Mouse (Mus musculus): Measurements from ENCODE around the gene Pts. TPM values are rescaled to one million over a fixed set of nuclear protein-coding genes. Genes with fewer than 3 reads are reported as not detected.
A peak's percentile ranks its signal among the peaks of the same experiment; 100 is the strongest.

Gene Pts
- polyA plus RNA-seq, 2 experiments, result 64.2 to 64.3 TPM

- H3K9ac ChIP-seq (ENCODE audit: low read depth, low read length, severe bottlenecking), result no peak overlapping the region
- H3K4me2 ChIP-seq (replicated peaks; ENCODE audit: low read depth, low read length, severe bottlenecking), result no peak overlapping the region
- ATAC-seq (ENCODE audit: low FRiP score, low read depth), result no peak
- H3K9me3 ChIP-seq (ENCODE audit: control insufficient read depth, low read length), result no peaks in the 10 kb centered on the region
- H3K27me3 ChIP-seq (ENCODE audit: control insufficient read depth, insufficient read depth, low read length), result no peaks in the 10 kb centered on the region
- no peak for TF ChIP-seq POLR2A (IDR thresholded peaks at IDR 0.05; ENCODE audit: borderline replicate concordance, extremely low read depth, insufficient read depth, insufficient read length)
- WGBS, result 71% methylated on average over 7 of the region's 7 CpGs
- H3K27ac ChIP-seq (replicated peaks; ENCODE audit: low read depth, low read length), result no peak overlapping the region
- no peaks in the 10 kb centered on the region for H3K4me1 ChIP-seq (ENCODE audit: control insufficient read depth, insufficient read depth, low read length)
- H3K4me3 ChIP-seq (replicated peaks; ENCODE audit: low read length), result no peak overlapping the region
- H3K36me3 ChIP-seq (ENCODE audit: control insufficient read depth, insufficient read depth, low read length), result no peaks in the 10 kb centered on the region
- no peak for DNase-seq (ENCODE audit: low spot score)
These were observed 36.6 kb upstream of the Pts start for GRCm38 (mm10) chr9:50565173-50565572.

- no peaks in the 10 kb centered on the region for H3K4me1 ChIP-seq (ENCODE audit: control insufficient read depth, insufficient read depth, low read length)
- ATAC-seq (ENCODE audit: low FRiP score, low read depth) (no peak), DNase-seq (ENCODE audit: low spot score) (no peak)
- TF ChIP-seq POLR2A (IDR thresholded peaks at IDR 0.05; ENCODE audit: borderline replicate concordance, extremely low read depth, insufficient read depth, insufficient read length), result no peak
- no peak overlapping the region for H3K27ac ChIP-seq (replicated peaks; ENCODE audit: low read depth, low read length)
- no peak overlapping the region for H3K9ac ChIP-seq (ENCODE audit: low read depth, low read length, severe bottlenecking)
- no peaks in the 10 kb centered on the region for H3K27me3 ChIP-seq (ENCODE audit: control insufficient read depth, insufficient read depth, low read length)
- H3K9me3 ChIP-seq (ENCODE audit: control insufficient read depth, low read length), result no peaks in the 10 kb centered on the region
- H3K4me2 ChIP-seq (replicated peaks; ENCODE audit: low read depth, low read length, severe bottlenecking), result no peak overlapping the region
- H3K36me3 ChIP-seq (ENCODE audit: control insufficient read depth, insufficient read depth, low read length), result no peaks in the 10 kb centered on the region
- WGBS, result 54% methylated on average over 2 of the region's 2 CpGs
- H3K4me3 ChIP-seq (replicated peaks; ENCODE audit: low read length), result no peak overlapping the region
These were observed 33.4 kb upstream of the Pts start for GRCm38 (mm10) chr9:50561918-50562360.

- Histone ChIP-seq H3K4me2 (replicated peaks; ENCODE audit: low read depth, low read length, severe bottlenecking) (no peak within 1 kb of the TSS), H3K27ac (replicated peaks; ENCODE audit: low read depth, low read length) (no peak within 1 kb of the TSS), H3K9me3 (ENCODE audit: control insufficient read depth, low read length) (no peaks in the 10 kb centered on the region), H3K27me3 (ENCODE audit: control insufficient read depth, insufficient read depth, low read length) (no peaks in the 10 kb centered on the region), H3K9ac (ENCODE audit: low read depth, low read length, severe bottlenecking) (no peak within 1 kb of the TSS), H3K4me1 (ENCODE audit: control insufficient read depth, insufficient read depth, low read length) (no peaks in the 10 kb centered on the region), H3K36me3 (ENCODE audit: control insufficient read depth, insufficient read depth, low read length) (no peaks in the 10 kb centered on the region), H3K4me3 (replicated peaks; ENCODE audit: low read length) (no peak within 1 kb of the TSS)
- DNase-seq (ENCODE audit: low spot score) (no peak), ATAC-seq (ENCODE audit: low FRiP score, low read depth) (no peak)
- 85% methylated on average over 38 of the region's 38 CpGs for WGBS
- TF ChIP-seq POLR2A (IDR thresholded peaks at IDR 0.05; ENCODE audit: borderline replicate concordance, extremely low read depth, insufficient read depth, insufficient read length), result no peak
These were observed 32.8 kb upstream of the Pts start, which contains the start of gene Tex12 for GRCm38 (mm10) chr9:50561145-50561917. TSS of gene Tex12 (minus strand) at chr9:50561325.

- Histone ChIP-seq H3K27ac (replicated peaks; ENCODE audit: low read depth, low read length) (no peak within 1 kb of the TSS), H3K27me3 (ENCODE audit: control insufficient read depth, insufficient read depth, low read length) (no peaks in the 10 kb centered on the region), H3K4me3 (replicated peaks; ENCODE audit: low read length) (no peak within 1 kb of the TSS), H3K4me1 (ENCODE audit: control insufficient read depth, insufficient read depth, low read length) (no peaks in the 10 kb centered on the region), H3K36me3 (ENCODE audit: control insufficient read depth, insufficient read depth, low read length) (no peaks in the 10 kb centered on the region), H3K9ac (ENCODE audit: low read depth, low read length, severe bottlenecking) (peak within 1 kb of the TSS; percentile 37; the same call in 1 of the 2 replicates), H3K9me3 (ENCODE audit: control insufficient read depth, low read length) (no peaks in the 10 kb centered on the region), H3K4me2 (replicated peaks; ENCODE audit: low read depth, low read length, severe bottlenecking) (peak within 1 kb of the TSS; percentile 25)
- 22% methylated on average over 2 of the region's 2 CpGs for WGBS
- DNase-seq (ENCODE audit: low spot score) (no peak), ATAC-seq (ENCODE audit: low FRiP score, low read depth) (no peak)
- TF ChIP-seq POLR2A (IDR thresholded peaks at IDR 0.05; ENCODE audit: borderline replicate concordance, extremely low read depth, insufficient read depth, insufficient read length), result no peak
These were observed 26.5 kb upstream of the Pts start, which contains the start of gene Bco2 for GRCm38 (mm10) chr9:50555094-50555446. TSS of gene Bco2 (minus strand) at chr9:50555181.

DNA sequence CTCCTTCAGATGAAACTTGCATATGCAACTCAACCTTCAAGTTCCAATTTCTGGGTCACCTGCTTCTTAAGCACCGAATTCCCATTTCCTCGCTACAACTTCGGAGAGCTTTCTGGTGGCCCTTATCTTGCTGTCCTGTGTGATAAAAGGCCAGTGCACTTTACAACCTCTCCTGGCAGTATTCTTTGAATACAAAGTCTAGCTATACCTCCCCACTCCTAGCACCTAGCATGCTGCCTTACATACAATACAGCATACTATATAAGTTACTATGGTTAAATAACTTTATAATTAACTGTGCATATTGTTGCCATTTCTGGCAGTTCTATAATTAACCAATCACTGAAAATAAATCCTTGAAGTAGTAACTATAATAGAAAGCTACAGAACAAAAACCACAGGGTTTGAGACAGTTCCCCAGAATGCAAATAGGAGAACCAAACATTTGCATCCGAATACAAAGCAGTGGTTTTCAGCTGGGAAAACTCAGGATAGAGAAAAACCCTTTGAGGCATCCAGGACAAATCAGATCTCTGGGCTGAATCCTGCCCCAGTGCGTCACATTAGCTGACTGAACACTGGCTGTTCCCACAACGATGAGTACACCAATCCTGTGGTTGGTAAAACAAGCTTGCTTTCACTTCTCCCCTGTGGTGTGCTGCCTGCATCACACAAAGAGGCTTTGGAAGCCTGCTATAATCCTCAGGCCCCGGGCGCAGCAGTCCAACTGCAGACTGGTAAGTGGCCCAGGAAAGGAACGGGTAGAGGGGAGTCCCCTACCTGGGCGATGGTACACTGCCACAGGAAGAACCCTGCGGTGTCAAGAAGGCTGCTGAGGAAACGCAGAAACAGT, 25.9 kb upstream of the Pts start, which contains the start of gene Il18:
TSS of gene Il18 (plus strand) at position 587 of the 853 bp plus-strand sequence.
- no peaks in the 10 kb centered on the region for H3K9me3 ChIP-seq (ENCODE audit: control insufficient read depth, low read length)
- no peak for ATAC-seq (ENCODE audit: low FRiP score, low read depth)
- WGBS, result 32% methylated on average over 12 of the region's 12 CpGs
- peak within 1 kb of the TSS; percentile 25 for H3K4me2 ChIP-seq (replicated peaks; ENCODE audit: low read depth, low read length, severe bottlenecking)
- H3K27ac ChIP-seq (replicated peaks; ENCODE audit: low read depth, low read length), result no peak within 1 kb of the TSS
- no peaks in the 10 kb centered on the region for H3K27me3 ChIP-seq (ENCODE audit: control insufficient read depth, insufficient read depth, low read length)
- DNase-seq (ENCODE audit: low spot score), result peak; percentile 42
- no peaks in the 10 kb centered on the region for H3K36me3 ChIP-seq (ENCODE audit: control insufficient read depth, insufficient read depth, low read length)
- H3K9ac ChIP-seq (ENCODE audit: low read depth, low read length, severe bottlenecking), result peak within 1 kb of the TSS; percentile 37; the same call in 1 of the 2 replicates
- H3K4me3 ChIP-seq (replicated peaks; ENCODE audit: low read length), result no peak within 1 kb of the TSS
- H3K4me1 ChIP-seq (ENCODE audit: control insufficient read depth, insufficient read depth, low read length), result no peaks in the 10 kb centered on the region
- TF ChIP-seq POLR2A (IDR thresholded peaks at IDR 0.05; ENCODE audit: borderline replicate concordance, extremely low read depth, insufficient read depth, insufficient read length), result no peak
